Mouse (Mus musculus) embryo, embryonic 10.5 days (tissue): Measurements from ENCODE around the gene Dusp23.

Source experiments
- DNase-seq: peaks from one replicate; pipeline ENCODE4 v3.0.0-alpha.2; 2015; ENCODE audit warnings: low spot score

Dusp23 gene

GRCm38 (mm10) chr1:172632451-172633326, at the start of gene Dusp23:
Gene Dusp23, minus strand, starts transcription at chr1:172632962.
- peak; percentile 98 for DNase-seq

DNA sequence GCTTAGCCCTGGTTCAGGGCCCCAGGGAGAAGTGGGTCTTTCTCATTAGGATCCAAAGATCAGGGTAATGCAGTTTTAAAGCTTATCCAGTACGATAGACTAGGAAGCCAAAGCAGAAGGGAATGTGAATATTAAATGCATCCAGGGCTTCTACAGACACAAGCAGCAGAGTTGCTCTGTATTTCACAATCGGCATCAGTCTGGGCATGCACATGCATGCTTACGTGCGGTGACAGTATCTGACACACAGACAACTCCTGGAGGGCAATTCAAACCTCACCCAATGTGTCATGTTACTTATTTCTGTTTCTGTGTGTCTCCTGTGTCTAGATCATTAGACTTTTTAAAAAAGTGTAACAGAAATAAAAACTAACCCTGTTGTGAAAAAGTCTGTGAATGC, 48.0 kb upstream of the Dusp23 start:
- DNase-seq = no peak

DNA sequence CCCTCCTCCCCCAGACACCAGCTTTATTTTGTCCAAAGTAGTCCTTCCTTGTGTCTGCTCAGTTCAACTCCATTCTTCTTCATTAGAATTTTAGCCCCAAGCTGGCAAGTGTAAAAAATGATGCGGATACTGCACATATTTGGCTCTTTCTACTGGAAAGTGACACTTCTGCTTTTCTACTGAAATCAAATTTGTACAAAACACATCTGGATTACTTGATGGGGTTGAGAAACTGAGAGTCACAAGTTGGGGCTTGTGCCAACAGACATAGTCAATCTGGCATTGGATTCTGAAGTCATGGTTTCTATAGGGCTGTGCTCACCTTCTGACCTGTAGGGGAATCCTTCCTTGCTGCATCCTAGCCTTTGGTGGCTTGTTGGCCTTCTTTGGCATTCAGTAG, 38.0 kb upstream of the Dusp23 start:
- no peak for DNase-seq

DNA sequence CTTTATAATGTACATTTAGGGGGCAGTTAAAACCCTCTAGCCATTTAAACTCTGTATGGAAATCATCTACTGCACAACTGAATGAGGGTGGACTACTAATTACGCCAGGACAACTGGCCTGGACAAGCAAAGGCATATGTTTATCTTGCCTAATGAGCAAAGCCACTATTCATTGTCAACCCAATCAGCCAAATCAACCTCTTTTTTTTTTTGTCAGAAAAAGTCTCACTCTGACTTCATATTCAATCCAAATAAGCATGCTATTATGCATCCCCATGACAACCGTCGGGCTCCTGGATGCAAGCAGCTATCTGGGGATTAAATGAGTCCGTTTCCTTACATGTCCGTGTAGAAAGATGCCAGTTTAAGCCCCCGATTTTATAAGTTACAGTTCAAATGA, 34.8 kb upstream of the Dusp23 start:
- DNase-seq = no peak

GRCm38 (mm10) chr1:172665457-172665856, 32.7 kb upstream of the Dusp23 start:
- no peak for DNase-seq

GRCm38 (mm10) chr1:172659688-172660087, 26.9 kb upstream of the Dusp23 start:
- no peak for DNase-seq

- DNase-seq = no peak
These were observed 24.5 kb upstream of the Dusp23 start for GRCm38 (mm10) chr1:172657266-172657665.

GRCm38 (mm10) chr1:172653900-172654299, 21.1 kb upstream of the Dusp23 start:
- no peak for DNase-seq

DNA sequence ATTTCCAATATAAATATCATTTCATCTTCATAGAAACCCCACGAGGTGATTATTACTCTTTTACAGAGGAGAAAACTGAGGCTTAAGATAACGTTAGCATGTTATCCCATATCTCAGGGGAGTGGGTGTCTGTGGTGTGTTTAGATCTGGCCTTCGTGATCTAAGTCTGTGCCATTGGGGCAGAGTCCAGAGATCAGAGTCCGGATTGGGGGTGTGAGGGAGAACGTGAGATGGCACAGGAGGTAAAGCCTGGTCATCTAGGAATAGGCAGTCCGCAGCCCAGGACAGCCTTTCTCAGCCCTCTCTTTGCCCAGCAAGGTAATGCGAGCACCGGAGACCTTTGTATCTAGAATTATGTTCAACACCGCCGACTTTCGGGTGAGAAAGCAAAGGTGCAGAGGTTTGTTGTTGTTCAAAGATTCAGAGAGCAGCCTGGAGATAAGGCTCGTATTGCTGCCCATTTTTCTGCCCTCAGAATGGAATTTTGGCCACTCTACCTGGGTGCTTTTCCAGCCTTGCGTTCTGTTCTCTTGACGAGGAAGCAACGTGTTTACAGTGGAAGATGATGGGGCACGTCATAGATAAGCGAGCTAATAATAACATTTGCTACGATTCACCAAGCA, 19.4 kb upstream of the Dusp23 start:
- no peak for DNase-seq

- DNase-seq = no peak
These were observed 18.7 kb upstream of the Dusp23 start for GRCm38 (mm10) chr1:172651288-172651987.

GRCm38 (mm10) chr1:172650519-172651287, 17.9 kb upstream of the Dusp23 start:
- peak; percentile 67 for DNase-seq

DNA sequence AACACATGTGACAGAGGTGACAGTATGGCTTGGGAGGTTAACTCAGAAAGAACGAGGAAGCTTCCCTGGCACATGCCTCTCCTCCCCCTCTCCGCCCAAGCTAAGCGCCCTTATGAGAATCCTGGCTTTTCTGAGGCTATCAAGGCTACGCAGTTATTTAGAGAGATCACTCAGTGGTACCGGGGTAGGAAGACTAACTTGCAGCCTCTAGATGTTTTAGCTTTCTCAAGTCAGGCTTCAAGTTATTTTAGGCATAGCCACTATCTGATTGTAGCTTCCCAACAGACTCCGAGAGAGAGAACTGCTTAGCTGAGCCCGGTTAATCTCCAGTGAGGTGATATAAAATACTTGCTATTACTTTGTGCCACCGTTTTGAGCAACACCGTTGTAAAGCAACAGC, 16.6 kb upstream of the Dusp23 start:
- DNase-seq = no peak

DNA sequence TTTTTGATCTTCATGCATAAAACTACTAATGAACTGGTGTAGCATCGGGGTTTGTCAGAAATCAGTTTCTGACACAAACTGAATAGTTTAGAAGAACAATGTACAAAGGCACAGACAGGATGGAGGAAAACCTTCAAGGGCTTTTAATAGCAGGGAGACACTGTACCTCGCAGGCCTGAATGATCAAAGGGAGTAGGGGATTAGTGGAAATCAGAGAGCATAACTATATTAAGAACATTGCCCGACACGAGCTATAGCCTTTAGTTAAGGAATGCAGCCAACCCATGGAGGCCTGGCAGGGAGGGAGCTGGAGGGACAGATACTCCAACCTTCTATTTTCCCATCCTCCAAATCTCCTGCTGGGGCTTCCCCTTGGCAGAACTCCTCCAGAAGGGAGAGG, 14.5 kb upstream of the Dusp23 start:
- no peak for DNase-seq

- DNase-seq = no peak
These were observed 6.0 kb upstream of the Dusp23 start for GRCm38 (mm10) chr1:172638781-172639180.

DNA sequence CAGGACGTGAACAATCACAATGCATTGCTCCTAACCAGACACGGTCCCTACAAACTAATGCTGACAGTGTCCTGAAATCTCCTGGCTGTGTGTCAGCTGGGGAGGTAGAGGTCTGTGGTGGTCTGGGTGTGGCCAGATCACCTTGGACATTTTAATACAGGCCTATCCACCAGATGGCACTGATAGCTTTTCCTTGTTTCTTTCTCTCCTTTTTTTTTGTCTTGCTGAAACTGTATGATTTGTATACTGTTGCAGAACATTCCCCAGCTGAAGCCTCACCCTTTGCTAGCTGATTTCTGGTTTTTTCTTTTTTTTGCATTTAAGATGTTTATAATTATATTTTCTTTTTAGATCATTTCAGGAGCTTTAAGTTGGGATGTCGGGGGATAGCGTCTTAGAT, 5.0 kb upstream of the Dusp23 start:
- no peak for DNase-seq

DNA sequence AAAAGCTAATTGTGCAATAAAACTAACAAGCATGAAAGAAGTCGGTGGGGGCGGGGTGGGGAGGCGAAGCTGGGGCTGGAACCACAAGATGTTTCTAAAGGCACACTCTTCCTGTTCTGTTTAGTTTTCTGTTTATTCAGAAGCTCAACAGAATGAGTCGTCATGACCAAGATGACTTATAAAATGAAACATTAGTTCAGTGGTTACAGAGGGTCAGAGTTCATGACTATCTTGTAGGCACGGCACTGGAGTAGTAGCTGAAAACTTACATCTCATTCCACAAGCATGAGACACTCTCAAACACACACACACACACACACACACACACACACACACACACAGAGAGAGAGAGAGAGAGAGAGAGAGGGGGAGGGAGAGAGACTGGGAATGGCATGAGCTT, 3.5 kb upstream of the Dusp23 start:
- DNase-seq = no peak

GRCm38 (mm10) chr1:172635258-172635657, 2.5 kb upstream of the Dusp23 start:
- no peak for DNase-seq

DNA sequence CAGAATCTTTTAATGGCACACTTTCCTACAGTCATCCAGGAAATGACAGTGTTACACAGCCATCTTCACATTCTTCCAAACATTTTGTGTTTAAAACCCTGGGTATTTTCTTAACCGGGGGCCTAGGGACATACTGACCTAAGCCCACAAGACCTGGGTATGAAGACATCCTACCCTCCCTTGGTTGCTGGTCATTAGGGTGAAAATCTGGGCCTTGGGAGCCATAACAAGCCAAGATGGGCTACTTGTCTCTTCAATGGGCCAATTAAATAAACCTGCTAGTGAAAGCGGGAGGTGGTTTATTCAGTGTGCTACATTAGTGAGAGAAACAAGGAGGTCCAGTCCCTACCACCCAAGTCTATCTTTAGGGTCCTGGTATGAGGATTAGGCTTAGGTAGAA, 1.4 kb upstream of the Dusp23 start:
- no peak for DNase-seq

GRCm38 (mm10) chr1:172631721-172632120, 1.0 kb downstream of the Dusp23 start:
- DNase-seq = no peak

GRCm38 (mm10) chr1:172629831-172630230, 2.9 kb downstream of the Dusp23 start:
- peak; percentile 69 for DNase-seq

DNA sequence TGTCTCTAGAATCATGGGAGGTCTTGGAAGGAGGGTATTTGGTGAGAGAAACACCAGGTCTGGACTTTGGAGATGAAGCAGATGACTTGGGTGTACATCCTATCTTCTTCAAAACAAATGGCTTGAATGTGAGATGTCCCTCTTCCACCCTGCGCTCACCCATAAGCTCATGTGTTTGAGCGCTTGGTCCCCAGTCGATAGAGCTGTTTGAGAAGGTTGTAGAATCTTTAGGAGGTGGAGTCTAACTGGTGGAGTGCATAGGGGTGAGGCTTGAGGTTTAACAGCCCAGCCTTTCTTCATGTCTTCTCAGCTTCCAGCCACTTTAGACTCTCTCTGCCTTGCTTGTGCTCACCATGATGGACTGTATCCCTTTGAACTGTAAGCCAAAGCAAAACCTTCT, 6.5 kb downstream of the Dusp23 start:
- DNase-seq = no peak

GRCm38 (mm10) chr1:172624081-172624480, 8.7 kb downstream of the Dusp23 start:
- no peak for DNase-seq
